Mouse (Mus musculus): Measurements from ENCODE around the gene Gbp6. TPM values are rescaled to one million over a fixed set of nuclear protein-coding genes. Genes with fewer than 3 reads are reported as not detected.
"Not testable (repeated sequence)": the region's sequence is repeated elsewhere in the genome, so short reads cannot be mapped to it uniquely, and the experiment has no call there.

The Gbp6 gene
- 100 to 1,000 TPM; 128 to 168 TPM for polyA plus RNA-seq (2017; shearing (Covaris generic))

- peak; percentile 70 for ATAC-seq
Observed at GRCm38 (mm10) chr5:105293226-105294165, at the start of gene Gbp6, which contains the start of gene Gm43302. Gene Gbp6 (minus strand): TSS chr5:105293698. Gene Gm43302 (minus strand): TSS chr5:105293695.

GRCm38 (mm10) chr5:105341281-105341680, 47.8 kb upstream of the Gbp6 start:
- ATAC-seq: no peak

- ATAC-seq: peak; percentile 59
Observed at GRCm38 (mm10) chr5:105322543-105322942, 29.0 kb upstream of the Gbp6 start.

GRCm38 (mm10) chr5:105310941-105311340, 17.4 kb upstream of the Gbp6 start:
- ATAC-seq: no peak

GRCm38 (mm10) chr5:105309148-105309547, 15.7 kb upstream of the Gbp6 start:
- not testable (repeated sequence) for ATAC-seq

GRCm38 (mm10) chr5:105306946-105307345, 13.4 kb upstream of the Gbp6 start:
- not testable (repeated sequence) for ATAC-seq

- ATAC-seq: peak; percentile 80
Observed at GRCm38 (mm10) chr5:105306159-105306581, 12.7 kb upstream of the Gbp6 start.

- not testable (repeated sequence) for ATAC-seq
Observed at GRCm38 (mm10) chr5:105305671-105306070, 12.2 kb upstream of the Gbp6 start.

GRCm38 (mm10) chr5:105301963-105302362, 8.5 kb upstream of the Gbp6 start:
- no peak for ATAC-seq

- no peak for ATAC-seq
Observed at GRCm38 (mm10) chr5:105301531-105301930, 8.0 kb upstream of the Gbp6 start.

GRCm38 (mm10) chr5:105295746-105296145, 2.2 kb upstream of the Gbp6 start:
- no peak for ATAC-seq

GRCm38 (mm10) chr5:105292492-105292891, 1.0 kb downstream of the Gbp6 start:
- ATAC-seq: no peak

GRCm38 (mm10) chr5:105290921-105291320, 2.6 kb downstream of the Gbp6 start:
- ATAC-seq: not testable (repeated sequence)

- not testable (repeated sequence) for ATAC-seq
Observed at GRCm38 (mm10) chr5:105260673-105261072, 32.8 kb downstream of the Gbp6 start.

- peak; percentile 59 for ATAC-seq
Observed at GRCm38 (mm10) chr5:105252491-105252890, 41.0 kb downstream of the Gbp6 start.

GRCm38 (mm10) chr5:105244741-105245140, 48.8 kb downstream of the Gbp6 start:
- ATAC-seq: peak; percentile 78

GRCm38 (mm10) chr5:105240982-105241381, 52.5 kb downstream of the Gbp6 start:
- not testable (repeated sequence) for ATAC-seq

GRCm38 (mm10) chr5:105239483-105240047, 53.9 kb downstream of the Gbp6 start, which contains the start of gene Gbp10:
Gene Gbp10 (minus strand): TSS chr5:105239533.
- ATAC-seq: peak; percentile 91

GRCm38 (mm10) chr5:105238402-105238801, 55.1 kb downstream of the Gbp6 start:
- ATAC-seq: not testable (repeated sequence)

- not testable (repeated sequence) for ATAC-seq
Observed at GRCm38 (mm10) chr5:105236040-105236439, 57.5 kb downstream of the Gbp6 start.

Data from activated CD4-positive, CD25-positive, alpha-beta regulatory T cell, adult 4 months (primary cell).